Comparison of ENCODE assay signal across 26 mouse cellular contexts in the genomic region with DNA sequence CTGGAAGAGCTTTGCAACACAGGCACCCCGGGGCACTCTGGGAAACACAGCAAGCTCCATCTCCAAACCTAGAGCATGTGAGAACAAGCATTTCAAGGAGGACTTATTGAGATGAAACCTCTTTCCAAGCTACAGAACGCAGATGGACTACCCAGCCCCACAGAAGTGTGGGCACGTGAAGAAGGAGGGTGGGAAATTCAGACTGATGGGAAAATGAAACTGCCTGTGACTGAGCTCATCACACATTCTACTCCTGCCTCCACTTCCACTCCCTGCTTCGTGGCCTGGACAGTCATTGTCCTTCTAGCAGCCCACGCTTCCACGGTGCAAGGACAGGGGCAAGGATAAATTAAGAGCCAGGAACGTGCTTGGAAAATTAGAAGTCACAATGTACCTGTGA.
"Had no signal": no experiment of that assay in that cellular context is flagged by ENCODE, and none has a peak within 500 bp of the region (broad histone marks: within the 10 kb centered on the region; RNA-seq: fewer than 3 reads in every experiment).

No protein-coding gene starts in this region.

- H3K36me3 ChIP-seq: limb, embryonic 10.5 days; limb, embryonic 13.5 days; liver, embryonic 12.5 days; liver, embryonic 15.5 days; lung, embryonic 15.5 days; midbrain, embryonic 12.5 days; midbrain, embryonic 15.5 days; neural tube, embryonic 13.5 days; stomach, embryonic 15.5 days had no signal

- H3K4me1 ChIP-seq: liver, embryonic 12.5 days; liver, embryonic 15.5 days; midbrain, embryonic 12.5 days; midbrain, embryonic 15.5 days; stomach, embryonic 15.5 days had no signal

- H3K27me3 ChIP-seq: limb, embryonic 13.5 days; liver, embryonic 12.5 days; liver, embryonic 15.5 days; lung, embryonic 15.5 days; midbrain, embryonic 12.5 days; midbrain, embryonic 15.5 days; neural tube, embryonic 13.5 days; stomach, embryonic 15.5 days had no signal

- DNase-seq: kidney, adult 18-20 months; kidney, adult 9 months; kidney, postnatal 14 days; kidney, postnatal 4 days; layer of hippocampus, adult 9-11 months; layer of hippocampus, postnatal 36 days; liver; lung, adult 18-20 months; lung, postnatal 10 days; lung, postnatal 36 days; retina, postnatal 1 day; right cerebral cortex, postnatal 25 days; spleen, adult 18-20 months; thymus, adult 2 months; thymus, postnatal 14 days; thymus, postnatal 4 days had no signal

- H3K9me3 ChIP-seq: limb, embryonic 10.5 days; limb, embryonic 13.5 days; liver, embryonic 12.5 days; liver, embryonic 15.5 days; lung, embryonic 15.5 days; midbrain, embryonic 12.5 days; midbrain, embryonic 15.5 days; neural tube, embryonic 13.5 days; stomach, embryonic 15.5 days had no signal

- ATAC-seq: intestine, embryonic 16.5 days; liver, embryonic 12.5 days; midbrain, embryonic 15.5 days had no signal

- H3K4me3 ChIP-seq: limb, embryonic 10.5 days; limb, embryonic 13.5 days; liver, embryonic 12.5 days; liver, embryonic 15.5 days; lung, embryonic 15.5 days; midbrain, embryonic 12.5 days; midbrain, embryonic 15.5 days; neural tube, embryonic 13.5 days; stomach, embryonic 15.5 days had no signal
